Mouse (Mus musculus) cerebellum, adult 9-11 months (tissue): ENCODE data around the gene Cytl1.

Source experiments
- DNase-seq: peaks from one replicate; pipeline ENCODE4 v3.0.0; 2022

The Cytl1 gene

DNA sequence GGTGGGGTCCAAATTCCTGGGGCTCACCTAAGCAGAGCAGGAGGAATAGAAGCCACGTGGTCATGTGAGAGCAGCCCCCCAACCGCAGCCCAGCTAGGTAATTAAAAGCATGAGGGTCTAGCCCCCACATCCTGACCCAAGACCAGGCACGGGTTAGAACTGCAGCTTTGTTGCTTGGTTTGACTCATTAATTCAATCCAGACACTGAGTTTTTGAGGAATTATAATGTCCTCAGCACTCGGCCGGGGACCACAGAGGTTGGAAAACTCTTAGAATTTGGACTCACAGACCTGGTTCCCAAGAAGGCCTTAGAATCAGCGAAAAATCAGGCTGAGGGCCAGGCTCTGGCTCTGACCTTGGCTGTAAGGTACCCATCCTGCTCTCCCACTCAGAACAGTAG is 35.6 kb downstream of the Cytl1 start:
- DNase-seq: no peak

GRCm38 (mm10) chr5:37774011-37774410 is 38.7 kb downstream of the Cytl1 start:
- DNase-seq: no peak

DNA sequence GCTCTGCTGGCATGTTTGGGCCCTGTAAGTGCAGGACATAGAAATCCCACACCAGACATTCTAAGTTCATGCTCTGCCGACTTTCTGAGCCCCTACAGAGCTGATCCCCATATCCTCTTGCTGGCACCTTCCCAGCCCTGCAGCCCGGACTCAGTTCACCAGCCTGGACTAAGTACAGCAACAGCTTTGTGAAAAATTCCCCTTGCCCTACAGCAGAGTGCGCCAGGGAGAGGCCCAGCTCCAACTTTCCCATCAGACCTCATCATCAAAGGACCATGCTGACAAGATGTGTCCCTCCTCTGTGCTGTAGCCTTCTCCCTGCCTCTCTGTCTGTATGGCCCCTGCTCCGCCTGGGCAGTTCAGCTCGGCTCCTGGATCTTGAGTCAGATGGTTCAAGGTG is 40.4 kb downstream of the Cytl1 start:
- no peak for DNase-seq

GRCm38 (mm10) chr5:37783306-37783705 is 48.0 kb downstream of the Cytl1 start:
- DNase-seq: no peak

DNA sequence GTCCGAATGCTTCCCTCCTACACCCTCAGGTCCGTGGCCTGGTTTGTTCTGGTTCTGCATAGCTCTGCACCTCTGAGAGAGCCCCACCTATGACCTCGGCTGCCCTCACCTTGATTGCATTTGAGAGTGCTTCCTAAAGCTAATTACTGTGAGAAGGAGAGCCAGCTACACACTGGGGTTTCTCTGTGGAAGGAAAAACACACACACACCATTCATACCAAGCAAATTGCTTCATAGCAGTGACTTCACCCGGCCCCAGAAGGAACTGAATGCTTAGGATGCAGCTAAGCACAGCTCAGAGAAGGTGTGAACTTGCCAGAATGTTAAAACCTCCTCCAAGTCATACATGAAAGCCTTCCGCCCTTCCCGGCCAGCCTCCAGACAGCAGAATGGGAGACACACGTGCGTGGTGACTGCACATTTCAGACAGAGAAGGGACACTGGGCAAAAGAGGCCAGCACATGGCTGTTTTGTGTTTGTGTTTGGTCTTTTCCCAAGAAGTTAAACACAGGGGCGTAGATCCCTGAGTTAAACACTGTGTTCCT is 49.6 kb downstream of the Cytl1 start:
- DNase-seq: no peak
